Mouse (Mus musculus) heart, adult 10 weeks (tissue): ENCODE data around the gene Orc2. TPM values are rescaled to one million over a fixed set of nuclear protein-coding genes. Genes with fewer than 3 reads are reported as not detected.

Source experiments
- polyA plus RNA-seq: library from polyadenylated mRNA; stranded (reverse); fragments of 350-450 nt; fragmentation: Illumina TruSeq; extraction: RNeasy Lipid Tissue Mini Kit (QIAGEN cat#74804); gene quantifications from one replicate; pipeline ENCODE4 v1.2.3, GENCODE M21; 2014; ENCODE audit warnings: low read depth, low replicate concordance

Orc2 gene
- 9.6 TPM for polyA plus RNA-seq

GRCm38 (mm10) chr1:58504577-58505254, at the start of gene Orc2:
Orc2 (minus strand) TSS chr1:58505109.

GRCm38 (mm10) chr1:58445143-58445722, 59.7 kb downstream of the Orc2 start, which contains the start of the genes Nif3l1 and Ppil3:
Nif3l1 (plus strand) TSS chr1:58445151.
Ppil3 (minus strand) TSS chr1:58445486.

GRCm38 (mm10) chr1:58423371-58424248, 81.3 kb downstream of the Orc2 start, which contains the start of gene Clk1:
Clk1 (minus strand) TSS chr1:58424066.

Other genes starting within 250 kb of the Orc2 start
- not detected for gene Aox2, start 226.8 kb downstream of the Orc2 start, polyA plus RNA-seq
- gene Bzw1, start 112.2 kb downstream of the Orc2 start, polyA plus RNA-seq = 67.4 TPM
- gene Clk1, start 81.0 kb downstream of the Orc2 start, polyA plus RNA-seq = 141 TPM
- gene Nif3l1, start 60.0 kb downstream of the Orc2 start, polyA plus RNA-seq = 16.3 TPM
- 36.6 TPM for gene Ppil3, start 59.6 kb downstream of the Orc2 start, polyA plus RNA-seq
- 5.8 TPM for gene Fam126b, start 81.2 kb upstream of the Orc2 start, polyA plus RNA-seq
- gene Ndufb3, start 81.3 kb upstream of the Orc2 start, polyA plus RNA-seq = 369 TPM
- gene Als2cr12, start 190.9 kb upstream of the Orc2 start, polyA plus RNA-seq = not detected
- gene Cflar, start 206.4 kb upstream of the Orc2 start, polyA plus RNA-seq = 35.0 TPM